Mouse (Mus musculus) MEL (cell line): ENCODE data around the gene Sh2b2. TPM values are rescaled to one million over a fixed set of nuclear protein-coding genes. Genes with fewer than 3 reads are reported as not detected.

Experiments
- DNase-seq: peaks from one replicate; pipeline ENCODE4 v3.0.0; 2011; ENCODE audit warnings: low read depth, low spot score
- H3K27ac ChIP-seq: 2 replicates; pipeline ENCODE4 v1.5.1; 2012; ENCODE audit warnings: low read depth, mild to moderate bottlenecking, control low read depth, low read length, moderate library complexity; ENCODE audit not compliant: control insufficient read depth
- H3K27me3 ChIP-seq, 2 experiments: fragments of 150-350 bp in 1 of 2; sonication (generic) in 1 of 2; 2 replicates each; pipeline ENCODE4 v1.6.1; 2012; ENCODE audit warnings: low read length in 2 of 2, mild to moderate bottlenecking in 2 of 2, improper control_type of control experiment in 1 of 2, moderate library complexity in 1 of 2; ENCODE audit not compliant: insufficient read depth in 2 of 2, control insufficient read depth in 1 of 2
- H3K36me3 ChIP-seq, 2 experiments: 2 replicates each; pipeline ENCODE4 v1.6.1; 2012 to 2014; ENCODE audit warnings: low read length in 2 of 2, improper control_type of control experiment in 1 of 2, inconsistent platforms in 1 of 2, mild to moderate bottlenecking in 1 of 2; ENCODE audit not compliant: insufficient read depth in 2 of 2, control insufficient read depth in 1 of 2
- H3K4me1 ChIP-seq, 2 experiments: fragments of 150-350 bp in 1 of 2; sonication (generic) in 1 of 2; 2 replicates each; pipeline ENCODE4 v1.6.1; 2012; ENCODE audit warnings: low read length in 2 of 2, improper control_type of control experiment in 1 of 2, mild to moderate bottlenecking in 1 of 2; ENCODE audit not compliant: insufficient read depth in 2 of 2, control insufficient read depth in 1 of 2
- H3K4me3 ChIP-seq, 2 experiments: fragments of 150-350 bp in 1 of 2; sonication (generic) in 1 of 2; 2 replicates each; pipeline ENCODE4 v1.5.1; 2012; ENCODE audit warnings: low read depth in 2 of 2, low read length in 2 of 2, mild to moderate bottlenecking in 2 of 2, moderate library complexity in 2 of 2, control low read depth in 1 of 2, improper control_type of control experiment in 1 of 2; ENCODE audit not compliant: control insufficient read depth in 1 of 2, insufficient read depth in 1 of 2
- H3K79me2 ChIP-seq: 2 replicates; pipeline ENCODE4 v1.6.1; 2012; ENCODE audit warnings: mild to moderate bottlenecking, low read length, moderate library complexity; ENCODE audit not compliant: control insufficient read depth, poor library complexity, insufficient read depth
- H3K9ac ChIP-seq: 2 replicates; pipeline ENCODE4 v1.6.1; 2012; ENCODE audit warnings: low read depth, mild to moderate bottlenecking, control low read depth, low read length, moderate library complexity; ENCODE audit not compliant: control insufficient read depth, poor library complexity, severe bottlenecking
- H3K9me3 ChIP-seq: fragments of 150-350 bp; sonication (generic); replicated peaks from 2 replicates; pipeline ENCODE4 v1.6.1; 2012; ENCODE audit warnings: mild to moderate bottlenecking, low read length, improper control_type of control experiment, moderate library complexity; ENCODE audit not compliant: insufficient read depth
- BHLHE40 ChIP-seq: IDR thresholded peaks from 2 replicates; pipeline ENCODE4 v1.6.1; 2012; ENCODE audit warnings: low read depth, mild to moderate bottlenecking, inconsistent platforms, low read length, improper control_type of control experiment, borderline replicate concordance
- CHD1 ChIP-seq: IDR thresholded peaks from 2 replicates; pipeline ENCODE4 v1.6.1; 2012; ENCODE audit warnings: low read depth, mild to moderate bottlenecking, inconsistent platforms, low read length, improper control_type of control experiment
- E2F4 ChIP-seq: IDR thresholded peaks from 2 replicates; pipeline ENCODE4 v1.6.1; 2011; ENCODE audit warnings: low read depth, low read length, improper control_type of control experiment, borderline replicate concordance
- ELF1 ChIP-seq: IDR thresholded peaks from 2 replicates; pipeline ENCODE4 v1.6.1; 2014; ENCODE audit warnings: low read depth, mild to moderate bottlenecking, inconsistent platforms, low read length, improper control_type of control experiment, moderate library complexity
- ETS1 ChIP-seq: IDR thresholded peaks from 2 replicates; pipeline ENCODE4 v1.6.1; 2012; ENCODE audit warnings: low read depth, mild to moderate bottlenecking, inconsistent platforms, low read length, improper control_type of control experiment, moderate library complexity
- GATA1 ChIP-seq: IDR thresholded peaks from 2 replicates; pipeline ENCODE4 v1.6.1; 2011; ENCODE audit warnings: low read depth, low read length, improper control_type of control experiment
- HCFC1 ChIP-seq: IDR thresholded peaks from 2 replicates; pipeline ENCODE4 v1.6.1; 2012; ENCODE audit warnings: low read depth, mild to moderate bottlenecking, inconsistent platforms, low read length, improper control_type of control experiment, moderate library complexity
- KAT2A ChIP-seq: conservative IDR thresholded peaks from 2 replicates; pipeline ENCODE4 v1.6.1; 2012; ENCODE audit warnings: low read depth, low read length, improper control_type of control experiment, inconsistent platforms
- MEF2A ChIP-seq: IDR thresholded peaks from 2 replicates; pipeline ENCODE4 v1.6.1; 2014; ENCODE audit warnings: low read depth, mild to moderate bottlenecking, inconsistent platforms, low read length, improper control_type of control experiment; ENCODE audit not compliant: poor library complexity, insufficient replicate concordance, severe bottlenecking; ENCODE audit errors: extremely low read depth
- MYB ChIP-seq: IDR thresholded peaks from 2 replicates; pipeline ENCODE4 v1.6.1; 2011; ENCODE audit warnings: mild to moderate bottlenecking, low read depth, low read length, improper control_type of control experiment
- NELFE ChIP-seq: IDR thresholded peaks from 2 replicates; pipeline ENCODE4 v1.6.1; 2011; ENCODE audit warnings: low read depth, low read length, improper control_type of control experiment
- NRF1 ChIP-seq: IDR thresholded peaks from 2 replicates; pipeline ENCODE4 v1.6.1; 2014; ENCODE audit warnings: low read depth, mild to moderate bottlenecking, inconsistent platforms, low read length, improper control_type of control experiment, moderate library complexity; ENCODE audit not compliant: poor library complexity, insufficient read depth, severe bottlenecking
- POLR2A ChIP-seq, 2 experiments: IDR thresholded peaks; 2 replicates each; pipeline ENCODE4 v1.6.1; 2011 to 2012; ENCODE audit warnings: low read length in 2 of 2, mild to moderate bottlenecking in 2 of 2, control low read depth in 1 of 2, improper control_type of control experiment in 1 of 2, low read depth in 1 of 2, moderate library complexity in 1 of 2; ENCODE audit not compliant: control insufficient read depth in 1 of 2, insufficient read depth in 1 of 2, poor library complexity in 1 of 2
- POLR2AphosphoS2 ChIP-seq: IDR thresholded peaks from 2 replicates; pipeline ENCODE4 v1.6.1; 2011; ENCODE audit warnings: low read length, improper control_type of control experiment
- POLR2AphosphoS5 ChIP-seq: IDR thresholded peaks from 2 replicates; pipeline ENCODE4 v1.6.1; 2012; ENCODE audit warnings: low read depth, borderline replicate concordance, mild to moderate bottlenecking, inconsistent platforms, low read length, moderate library complexity, mixed read lengths
- SIN3A ChIP-seq: IDR thresholded peaks from 2 replicates; pipeline ENCODE4 v1.6.1; 2012; ENCODE audit warnings: low read length, improper control_type of control experiment, inconsistent platforms
- SMC3 ChIP-seq: IDR thresholded peaks from 2 replicates; pipeline ENCODE4 v1.6.1; 2011; ENCODE audit warnings: low read depth, low read length, improper control_type of control experiment
- TCF12 ChIP-seq: IDR thresholded peaks from 2 replicates; pipeline ENCODE4 v1.6.1; 2014; ENCODE audit warnings: low read depth, mild to moderate bottlenecking, inconsistent platforms, low read length, improper control_type of control experiment, moderate library complexity
- UBTF ChIP-seq: IDR thresholded peaks from 2 replicates; pipeline ENCODE4 v1.6.1; 2012; ENCODE audit warnings: low read depth, mild to moderate bottlenecking, inconsistent platforms, low read length, improper control_type of control experiment, moderate library complexity, borderline replicate concordance; ENCODE audit not compliant: insufficient read depth
- USF1 ChIP-seq: IDR thresholded peaks from 2 replicates; pipeline ENCODE4 v1.6.1; 2014; ENCODE audit warnings: low read depth, mild to moderate bottlenecking, inconsistent platforms, low read length, improper control_type of control experiment, moderate library complexity
- USF2 ChIP-seq, 2 experiments: IDR thresholded peaks; 2 replicates each; pipeline ENCODE4 v1.6.1; 2011 to 2012; ENCODE audit warnings: improper control_type of control experiment in 2 of 2, low read length in 2 of 2, borderline replicate concordance in 1 of 2, inconsistent platforms in 1 of 2, low read depth in 1 of 2, mild to moderate bottlenecking in 1 of 2; ENCODE audit not compliant: insufficient read depth in 1 of 2
- ZNF384 ChIP-seq: IDR thresholded peaks from 2 replicates; pipeline ENCODE4 v1.6.1; 2012; ENCODE audit warnings: low read depth, mild to moderate bottlenecking, inconsistent platforms, low read length, improper control_type of control experiment
- polyA plus RNA-seq, 2 experiments: library from polyadenylated mRNA; stranded (reverse) in 1 of 2; unstranded in 1 of 2; fragments of >175 nt in 1 of 2; fragments of >200 nt in 1 of 2; gene quantifications; 2 replicates each; pipeline versions ENCODE4 v1.2.1 to v1.2.4; 2012; ENCODE audit warnings: low replicate concordance in 2 of 2, low read depth in 1 of 2; ENCODE audit not compliant: insufficient read length in 2 of 2, insufficient read depth in 1 of 2, missing spikeins in 1 of 2
- total RNA-seq: library from RNA; depleted of rRNA; stranded (reverse); fragments of 300-350 nt; gene quantifications from 2 replicates; pipeline ENCODE4 v1.2.3, GENCODE M21; 2012

Gene Sh2b2
- total and polyA plus RNA-seq, 3 experiments, result 0.07 TPM; not detected in 2

DNA sequence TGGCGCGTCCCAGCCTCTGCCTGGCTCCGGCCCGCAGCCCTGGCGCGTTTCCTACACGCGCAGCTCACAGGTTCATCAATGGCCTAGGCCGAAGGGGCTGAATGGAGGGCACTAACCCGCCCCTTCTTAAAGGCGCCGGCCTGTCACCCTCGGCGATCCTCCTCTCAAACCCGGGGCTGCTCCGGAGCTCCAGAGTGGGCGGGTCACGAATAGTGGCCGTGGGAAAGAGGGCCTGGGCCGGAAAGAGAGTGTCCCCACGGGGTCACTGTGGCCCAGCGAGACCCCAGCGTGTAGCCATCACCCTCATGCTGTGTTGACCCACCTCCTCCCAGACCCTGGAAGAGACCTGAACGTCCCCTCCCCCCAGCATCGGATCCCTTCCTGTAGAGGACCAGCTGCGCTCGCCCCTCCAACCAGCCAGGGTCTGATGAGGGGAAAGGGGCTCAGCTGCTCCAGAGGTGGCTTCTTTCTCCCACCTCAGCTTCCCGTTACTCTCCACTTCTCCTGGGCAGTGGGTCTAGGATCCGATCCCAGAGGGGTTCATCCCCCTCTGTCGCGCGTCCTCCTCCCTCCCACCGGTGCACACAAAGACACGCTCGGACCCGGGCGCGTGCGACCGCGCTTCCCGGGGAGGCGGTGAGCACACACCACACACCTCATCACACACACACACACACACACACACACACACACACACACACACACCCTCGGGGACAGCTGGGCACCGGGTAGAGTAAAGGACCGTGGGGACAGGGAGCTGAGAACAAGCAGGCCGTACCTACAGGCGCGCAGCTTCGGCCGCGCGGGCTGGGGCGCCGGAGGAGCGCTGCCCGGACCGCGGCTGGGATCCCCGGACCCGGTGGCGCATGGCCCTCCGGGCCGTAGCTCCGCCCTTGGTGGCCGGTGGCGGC lies 2.2 kb downstream of the Sh2b2 start:
- H3K79me2 ChIP-seq, result no peaks in the 10 kb centered on the region
- no peak for DNase-seq
- H3K27ac ChIP-seq, result no peak overlapping the region
- H3K27me3 ChIP-seq, result no peaks in the 10 kb centered on the region
- no peaks in the 10 kb centered on the region for H3K9me3 ChIP-seq
- TF ChIP-seq POLR2AphosphoS5, result no peak
- no peak for TF ChIP-seq ELF1
- no peak for TF ChIP-seq MEF2A
- no peak for TF ChIP-seq NRF1
- TF ChIP-seq SIN3A, result no peak
- TF ChIP-seq MYB, result no peak
- TF ChIP-seq SMC3, result no peak
- no peak for TF ChIP-seq ETS1
- TF ChIP-seq TCF12, result no peak
- TF ChIP-seq KAT2A, result no peak
- TF ChIP-seq HCFC1, result no peak
- TF ChIP-seq NELFE, result no peak
- TF ChIP-seq POLR2AphosphoS2, result no peak
- TF ChIP-seq CHD1, result no peak
- TF ChIP-seq UBTF, result no peak
- no peak for TF ChIP-seq E2F4
- TF ChIP-seq USF2 (IDR thresholded peaks at IDR 0.05; ENCODE audit: borderline replicate concordance in 1 of 2, insufficient read depth in 1 of 2, low read depth in 1 of 2, low read length in 2 of 2), result no peak
- no peak for TF ChIP-seq ZNF384
- H3K4me3 ChIP-seq, result no peak overlapping the region
- no peak overlapping the region for H3K9ac ChIP-seq
- no peaks in the 10 kb centered on the region for H3K4me1 ChIP-seq
- H3K36me3 ChIP-seq, result no peaks in the 10 kb centered on the region

DNA sequence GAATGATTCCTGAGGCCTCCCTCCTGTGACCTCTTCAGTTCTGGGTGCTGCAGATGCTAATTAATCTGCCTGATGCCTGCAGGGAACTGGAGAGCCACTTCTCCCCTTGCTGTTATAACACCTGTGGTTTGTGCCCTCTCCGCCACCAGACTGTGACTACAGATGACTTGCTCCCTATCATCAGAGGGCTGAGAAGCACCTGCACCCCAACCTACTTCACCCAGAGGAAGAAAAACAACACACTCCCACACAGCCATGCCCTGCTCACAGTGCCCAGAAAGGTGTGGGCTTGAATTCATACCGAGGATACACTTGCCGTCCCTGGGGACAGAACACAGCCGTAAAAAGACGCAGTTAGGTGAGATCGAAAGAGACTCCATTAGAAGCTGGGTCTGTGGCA lies 5.2 kb downstream of the Sh2b2 start:
- no peak overlapping the region for H3K4me3 ChIP-seq
- no peaks in the 10 kb centered on the region for H3K36me3 ChIP-seq
- no peak for DNase-seq
- H3K79me2 ChIP-seq, result no peaks in the 10 kb centered on the region
- H3K4me1 ChIP-seq, result no peaks in the 10 kb centered on the region
- H3K27me3 ChIP-seq, result no peaks in the 10 kb centered on the region
- no peaks in the 10 kb centered on the region for H3K9me3 ChIP-seq
- TF ChIP-seq ETS1, result no peak
- TF ChIP-seq POLR2A (IDR thresholded peaks at IDR 0.05; ENCODE audit: control insufficient read depth in 1 of 2, insufficient read depth in 1 of 2, low read depth in 1 of 2, low read length in 2 of 2, poor library complexity in 1 of 2), result no peak
- TF ChIP-seq GATA1, result no peak
- no peak for TF ChIP-seq UBTF
- TF ChIP-seq USF1, result no peak
- no peak for TF ChIP-seq BHLHE40
- H3K27ac ChIP-seq, result no peak overlapping the region
- H3K9ac ChIP-seq, result no peak overlapping the region
